Mouse (Mus musculus) cortical plate, adult 2 months (tissue): ENCODE measurements around the gene Gm21244. TPM values are rescaled to one million over a fixed set of nuclear protein-coding genes. Genes with fewer than 3 reads are reported as not detected.
"Not testable (repeated sequence)": the region's sequence is repeated elsewhere in the genome, so short reads cannot be mapped to it uniquely, and the experiment has no call there.

ENCODE experiments used
- H3K27ac ChIP-seq: fragments of 200-500 bp; 2 replicates; pipeline ENCODE4 v1.5.1; 2012; ENCODE audit warnings: low read length, control low read depth, inconsistent platforms; ENCODE audit not compliant: insufficient read depth
- H3K4me1 ChIP-seq: fragments of 200-500 bp; 2 replicates; pipeline ENCODE4 v1.6.1; 2011; ENCODE audit warnings: low read length; ENCODE audit not compliant: control insufficient read depth, insufficient read depth
- H3K4me3 ChIP-seq: fragments of 200-500 bp; 2 replicates; pipeline ENCODE4 v1.5.1; 2011; ENCODE audit warnings: mild to moderate bottlenecking, low read length, control low read depth; ENCODE audit not compliant: insufficient read depth
- polyA plus RNA-seq: library from polyadenylated mRNA; depleted of rRNA; stranded (reverse); fragments of >200 nt; gene quantifications from 2 replicates; pipeline ENCODE4 v1.2.3, GENCODE M21; 2012; rRNA removed

Gene Gm21244
- polyA plus RNA-seq, result not detected in 2 replicates

DNA sequence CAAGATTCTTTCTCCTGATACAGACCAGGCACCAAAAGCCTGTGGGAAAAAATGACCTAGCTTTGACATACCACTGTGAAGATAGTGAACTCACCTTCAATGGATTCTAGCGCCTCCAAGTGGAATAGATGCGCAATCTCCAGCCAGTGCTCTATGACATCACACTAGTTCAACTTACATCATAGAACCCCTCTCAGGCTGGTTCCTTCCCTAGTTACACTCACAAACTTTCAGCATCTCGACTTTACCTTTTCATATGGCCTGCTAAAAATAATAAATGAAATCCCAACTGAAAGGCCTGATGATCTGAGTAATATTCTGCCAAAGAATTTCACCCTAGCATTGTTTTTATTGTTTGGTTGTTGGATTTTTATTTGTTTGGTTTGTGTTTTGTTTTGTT, at the start of gene Gm21244:
TSS of gene Gm21244 (minus strand) at position 101 of the 400 bp plus-strand sequence.
- not testable (repeated sequence) for H3K4me1 ChIP-seq, H3K4me3 ChIP-seq, H3K27ac ChIP-seq

Other genes starting within 250 kb of the Gm21244 start
- not detected in 2 replicates for gene Gm28998, start 84.5 kb upstream of the Gm21244 start, polyA plus RNA-seq
- gene Gm21788, start 235.7 kb upstream of the Gm21244 start, polyA plus RNA-seq, result not detected in 2 replicates